Mouse (Mus musculus) spleen, adult 2 months (tissue): ENCODE results near the gene Cep170b.

ENCODE experiments used
- CTCF ChIP-seq: fragments of 200-500 bp; IDR thresholded peaks from 2 replicates; pipeline ENCODE4 v1.5.1; 2011; ENCODE audit warnings: mild to moderate bottlenecking, inconsistent platforms; ENCODE audit not compliant: insufficient read depth, insufficient read length, insufficient replicate concordance; ENCODE audit errors: extremely low read depth
- POLR2A ChIP-seq: fragments of 200-500 bp; IDR thresholded peaks from 2 replicates; pipeline ENCODE4 v1.6.1; 2011; ENCODE audit warnings: low read depth, low read length, inconsistent platforms

- TF ChIP-seq POLR2A, result no peak
- TF ChIP-seq CTCF, result peak; percentile 49; the same call in 1 of the 2 replicates
Observed at GRCm38 (mm10) chr12:112746808-112747605, 26.8 kb downstream of the Cep170b start.
